Mouse (Mus musculus) spleen, postnatal 10 days (tissue): Measurements from ENCODE around the gene Entr1.

Experiments used
- DNase-seq, 2 experiments: peaks; one replicate each; pipeline ENCODE4 v3.0.0; 2021 to 2022; ENCODE audit warnings: low spot score in 2 of 2

The Entr1 gene

DNA sequence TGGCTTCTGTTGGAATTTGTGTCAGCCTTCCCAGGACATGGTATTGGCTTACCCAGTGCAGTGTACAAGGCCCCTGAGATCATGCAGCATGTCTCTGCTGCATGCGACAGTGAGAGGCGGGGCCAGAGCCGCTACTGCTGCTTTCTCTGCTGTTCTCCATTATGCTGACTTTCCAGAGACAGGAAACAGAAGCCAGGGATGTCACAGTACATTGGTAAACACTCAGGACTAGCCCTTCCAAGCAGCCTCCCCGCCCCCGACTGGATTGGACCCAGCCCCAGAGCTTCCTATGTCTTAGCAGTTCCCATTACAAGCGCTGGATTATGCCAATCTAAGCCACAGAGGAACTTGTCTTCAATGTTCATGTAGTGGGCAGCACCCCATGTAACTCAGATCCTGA lies 40.9 kb downstream of the Entr1 start:
- no peak for DNase-seq

DNA sequence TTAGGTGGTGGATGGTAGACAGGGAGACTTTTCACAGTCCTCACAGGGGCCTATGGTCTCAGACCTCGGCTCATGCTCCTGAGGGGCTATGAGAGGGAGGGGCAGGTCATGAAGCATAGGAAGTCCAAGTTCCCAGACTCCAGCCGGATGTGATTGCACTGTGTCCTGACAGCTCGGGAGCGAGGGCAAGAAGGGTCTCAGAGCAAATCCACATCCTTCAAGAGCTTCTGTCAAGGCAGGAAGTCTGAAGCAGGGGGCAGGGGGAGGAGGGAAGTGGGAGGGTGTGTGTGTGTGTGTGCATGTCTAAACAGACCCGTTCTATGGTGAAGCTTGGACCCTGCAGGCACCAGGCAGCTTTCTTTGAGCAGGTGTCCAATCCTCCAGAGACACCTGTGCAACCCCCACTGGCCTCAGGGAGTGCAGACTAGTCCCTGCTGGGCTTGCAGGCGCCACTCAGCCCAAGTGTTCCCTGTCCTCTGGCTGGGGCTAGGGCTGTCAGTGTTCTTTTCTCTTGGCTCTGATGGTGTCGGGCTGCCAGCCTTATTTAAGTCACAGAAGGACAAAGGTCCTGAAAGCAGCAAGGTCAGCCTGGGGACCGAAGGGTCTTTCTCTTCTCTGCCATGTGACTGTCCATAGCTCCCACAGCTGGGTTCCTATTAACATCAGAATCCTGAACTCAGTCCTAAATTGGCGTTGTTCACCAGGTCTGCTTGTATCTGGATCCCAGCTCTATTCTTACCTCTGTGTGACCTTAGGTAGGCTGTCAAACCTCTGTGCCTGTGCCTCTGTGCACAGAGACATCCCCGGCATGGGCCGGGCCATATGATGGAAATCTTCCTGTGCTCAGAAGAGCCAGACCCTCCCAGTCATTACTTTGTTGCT lies 46.3 kb downstream of the Entr1 start:
- DNase-seq = no peak

DNA sequence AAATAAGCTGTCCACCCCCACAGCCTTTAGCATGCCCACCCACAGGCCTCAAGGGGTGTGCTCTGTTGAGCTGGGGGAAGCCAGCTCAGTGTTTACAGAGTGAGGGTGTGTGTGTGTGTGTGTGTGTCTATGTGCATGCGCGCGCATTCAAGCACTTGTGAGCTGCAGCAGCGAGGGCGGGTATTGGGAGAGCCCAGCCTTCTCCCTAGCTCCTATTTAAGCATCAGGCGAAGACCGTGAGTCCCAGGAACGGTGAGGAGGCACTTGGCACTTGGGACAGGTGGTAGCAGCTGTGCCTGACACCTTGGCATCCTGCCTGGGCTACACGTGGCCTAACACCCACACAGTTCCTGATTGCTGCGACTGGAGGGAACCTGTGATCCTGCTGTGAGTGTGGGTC lies 47.1 kb downstream of the Entr1 start:
- DNase-seq = no peak

DNA sequence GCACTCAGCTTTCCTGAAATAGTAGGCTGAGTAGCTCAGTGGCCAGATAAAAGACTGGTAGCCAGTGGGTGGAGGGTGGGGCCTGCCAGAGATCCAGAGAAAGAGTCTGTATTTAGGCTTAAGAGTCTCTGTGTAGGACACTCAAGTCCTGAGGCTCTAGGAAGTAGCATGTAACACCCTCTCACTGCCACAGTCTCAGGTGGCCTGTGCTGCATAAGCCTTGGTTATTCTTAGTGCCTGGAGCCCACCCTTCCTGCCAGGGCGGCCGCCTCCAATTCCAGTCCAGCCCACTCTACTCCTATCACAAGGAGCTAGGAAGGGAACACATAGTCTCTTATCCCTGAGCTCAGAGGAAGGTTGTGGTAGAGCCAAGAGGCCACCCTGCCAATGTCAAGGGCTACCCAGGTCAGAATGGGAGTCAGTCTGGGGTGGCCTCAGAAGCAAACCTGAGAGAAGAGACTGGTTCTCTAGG lies 47.6 kb downstream of the Entr1 start:
- DNase-seq = no peak

DNA sequence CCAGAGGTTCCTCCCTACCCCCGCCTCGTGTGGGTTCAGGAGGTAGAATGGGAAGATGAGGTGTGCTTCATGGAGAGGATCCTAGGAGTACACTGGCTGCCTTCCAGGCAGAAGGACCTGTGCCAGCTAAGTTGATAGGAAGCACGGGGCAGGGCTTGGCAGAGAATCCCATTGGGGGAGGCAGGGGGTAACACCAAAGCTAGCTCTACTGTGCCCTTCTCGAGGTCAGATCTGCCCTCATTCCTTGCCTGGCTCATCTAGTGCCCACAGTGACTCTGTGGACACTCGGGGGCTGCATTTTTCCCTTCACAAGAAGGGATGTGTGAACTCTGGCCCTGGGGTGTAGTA lies 49.9 kb downstream of the Entr1 start:
- DNase-seq = no peak

DNA sequence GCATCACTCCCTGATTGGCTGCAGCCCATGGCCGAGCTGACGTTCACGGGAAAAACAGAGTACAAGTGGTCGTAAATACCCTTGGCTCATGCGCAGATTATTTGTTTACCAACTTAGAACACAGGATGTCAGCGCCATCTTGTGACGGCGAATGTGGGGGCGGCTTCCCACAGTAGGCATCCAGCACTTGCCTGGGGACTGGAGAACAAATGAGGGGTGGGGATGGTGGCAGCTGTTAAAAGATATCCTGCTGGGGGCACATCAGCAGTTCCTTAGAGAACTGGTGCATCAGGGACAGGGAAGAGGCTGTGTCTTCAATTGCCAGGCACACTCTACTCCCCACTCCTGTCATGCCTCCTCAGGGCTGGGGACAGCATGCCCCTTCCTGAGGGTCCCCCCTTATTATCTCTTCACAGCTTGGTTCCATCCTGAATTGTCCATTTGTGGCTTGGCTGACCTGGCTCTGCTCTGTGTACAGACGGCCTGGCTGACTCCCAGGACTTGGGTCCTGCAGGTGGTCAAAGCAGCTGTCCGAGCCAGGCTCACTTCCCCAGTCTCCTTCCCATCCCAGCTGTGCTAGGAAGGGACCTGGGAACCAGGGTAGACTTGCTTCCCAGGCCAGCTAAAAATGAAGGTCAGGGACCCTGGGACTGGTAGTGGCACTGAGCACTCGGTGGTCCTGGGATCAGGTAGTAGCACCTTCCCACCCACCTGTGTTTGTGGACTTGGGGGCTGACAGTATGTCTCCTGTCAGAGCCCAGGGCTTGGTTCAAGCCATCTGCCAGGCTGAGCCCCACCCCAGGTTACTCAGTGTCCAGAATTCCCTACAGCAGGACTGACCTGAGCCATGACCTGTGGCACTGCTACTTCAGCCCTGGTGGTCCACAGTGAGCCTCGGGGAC lies 50.6 kb downstream of the Entr1 start:
- DNase-seq = no peak
